Mouse (Mus musculus) gastrocnemius, adult 8-10 months (tissue): ENCODE data around the gene B4galnt2. TPM values are rescaled to one million over a fixed set of nuclear protein-coding genes. Genes with fewer than 3 reads are reported as not detected.
"Not testable (repeated sequence)": the region's sequence is repeated elsewhere in the genome, so short reads cannot be mapped to it uniquely, and the experiment has no call there.

Experiments used
- DNase-seq, 2 experiments: peaks; one replicate each; pipeline ENCODE4 v3.0.0; 2022; ENCODE audit warnings: low spot score in 2 of 2
- total RNA-seq, 4 experiments: library from RNA; stranded (reverse); gene quantifications; 2 replicates each; pipeline ENCODE4 v1.2.4; 2022

B4galnt2 gene
- total RNA-seq, 4 experiments from 2014 or later: not detected

- no peak for DNase-seq
These were observed 18.1 kb downstream of the B4galnt2 start for GRCm38 (mm10) chr11:95896446-95897179.

GRCm38 (mm10) chr11:95890462-95891051, 24.1 kb downstream of the B4galnt2 start:
- DNase-seq: no peak

GRCm38 (mm10) chr11:95879861-95880260, 34.8 kb downstream of the B4galnt2 start:
- not testable (repeated sequence) for DNase-seq

- DNase-seq: no peak
These were observed 38.4 kb downstream of the B4galnt2 start for GRCm38 (mm10) chr11:95876296-95876695.

- no peak for DNase-seq
These were observed 38.9 kb downstream of the B4galnt2 start for GRCm38 (mm10) chr11:95875804-95876203.

GRCm38 (mm10) chr11:95869918-95870470, 44.7 kb downstream of the B4galnt2 start:
- DNase-seq: no peak

- DNase-seq: no peak
These were observed 45.2 kb downstream of the B4galnt2 start for GRCm38 (mm10) chr11:95869442-95869841.

- peak in 1 of 2 experiments; percentile 27 for DNase-seq
These were observed 53.3 kb downstream of the B4galnt2 start for GRCm38 (mm10) chr11:95861397-95861796.

GRCm38 (mm10) chr11:95860071-95860490, 54.6 kb downstream of the B4galnt2 start:
- no peak for DNase-seq

- DNase-seq: peak in 1 of 2 experiments; percentile 53
These were observed 55.2 kb downstream of the B4galnt2 start for GRCm38 (mm10) chr11:95859468-95859855.

GRCm38 (mm10) chr11:95858528-95859467, 55.9 kb downstream of the B4galnt2 start:
- peak; percentile 95 to 96 for DNase-seq

- no peak for DNase-seq
These were observed 56.8 kb downstream of the B4galnt2 start for GRCm38 (mm10) chr11:95857716-95858527.

GRCm38 (mm10) chr11:95857306-95857705, 57.4 kb downstream of the B4galnt2 start:
- no peak for DNase-seq

GRCm38 (mm10) chr11:95853684-95854083, 61.0 kb downstream of the B4galnt2 start:
- DNase-seq: peak; percentile 35 to 56

GRCm38 (mm10) chr11:95850898-95851297, 63.8 kb downstream of the B4galnt2 start:
- no peak for DNase-seq

GRCm38 (mm10) chr11:95844935-95845334, 69.8 kb downstream of the B4galnt2 start:
- DNase-seq: no peak

- DNase-seq: no peak
These were observed 71.2 kb downstream of the B4galnt2 start for GRCm38 (mm10) chr11:95843421-95843950.

GRCm38 (mm10) chr11:95842953-95843352, 71.7 kb downstream of the B4galnt2 start:
- no peak for DNase-seq

- no peak for DNase-seq
These were observed 72.5 kb downstream of the B4galnt2 start, which contains the start of gene Abi3 for GRCm38 (mm10) chr11:95842074-95842681. Gene Abi3 (minus strand): TSS chr11:95842476.

- no peak for DNase-seq
These were observed 73.2 kb downstream of the B4galnt2 start for GRCm38 (mm10) chr11:95841498-95841830.
